Mouse (Mus musculus): Measurements from ENCODE around the gene Rnf4.

The Rnf4 gene

GRCm38 (mm10) chr5:34336097-34336774 is at the start of gene Rnf4:
Rnf4 (plus strand) TSS chr5:34336289.
- DNase-seq = peak; percentile 100

- peak; percentile 92 for DNase-seq
These were observed 49.6 kb upstream of the Rnf4 start for GRCm38 (mm10) chr5:34286516-34286915.

DNA sequence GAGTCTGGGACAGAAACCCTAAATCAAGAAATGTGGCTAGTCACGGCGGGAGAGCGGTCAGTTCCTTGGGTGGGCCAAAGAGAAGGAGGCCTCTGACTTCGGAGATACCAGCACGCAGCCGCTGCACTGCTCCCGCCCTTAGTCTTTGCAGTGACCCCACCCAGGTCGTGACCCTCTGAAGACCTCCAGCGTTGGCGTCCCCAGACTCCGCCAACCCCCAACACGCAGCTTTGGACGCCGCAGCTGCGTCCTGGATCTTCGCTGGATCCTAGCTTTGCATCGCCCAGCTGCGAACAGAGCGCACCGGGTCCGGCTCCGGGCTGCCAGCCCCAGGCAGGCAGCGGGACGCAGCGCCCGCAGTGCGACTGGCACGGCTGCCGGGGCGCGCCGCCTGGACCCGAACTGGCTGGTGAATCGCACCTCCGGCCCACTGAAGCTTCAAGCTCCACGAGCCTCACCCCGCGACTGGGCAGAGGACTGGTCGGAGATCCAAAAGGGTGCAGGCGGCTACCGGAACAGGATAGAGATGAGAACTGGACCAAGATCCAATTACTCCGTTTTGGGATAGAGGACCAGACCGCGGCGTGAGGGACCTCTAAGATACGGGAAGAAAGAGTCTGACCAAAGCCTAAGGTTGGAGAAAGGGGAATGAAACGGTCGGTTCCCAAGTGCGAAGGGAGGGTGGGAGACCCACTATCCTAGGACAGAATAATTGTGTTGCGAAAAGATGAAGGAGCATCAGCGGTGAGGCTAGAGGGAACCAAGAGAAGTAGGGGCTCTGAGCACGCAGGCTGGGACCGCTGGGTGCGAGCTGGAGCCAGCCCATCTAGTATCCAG is 48.9 kb upstream of the Rnf4 start:
- DNase-seq = no peak

DNA sequence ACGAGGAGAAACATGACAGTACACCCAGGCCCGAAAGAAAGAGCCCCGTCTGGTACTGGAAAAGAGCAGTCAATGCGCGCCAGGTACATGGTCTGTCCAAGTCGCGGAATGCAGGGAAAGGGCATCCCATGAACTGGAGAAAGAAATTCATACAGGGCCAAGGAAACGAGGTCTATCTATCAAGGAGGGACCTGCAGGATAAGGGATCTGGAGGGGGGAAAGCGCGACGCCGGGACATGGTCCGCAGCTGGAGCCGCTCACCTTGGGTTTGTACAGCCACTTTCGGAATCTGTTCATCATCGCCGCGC is 48.3 kb upstream of the Rnf4 start:
- no peak for DNase-seq

DNA sequence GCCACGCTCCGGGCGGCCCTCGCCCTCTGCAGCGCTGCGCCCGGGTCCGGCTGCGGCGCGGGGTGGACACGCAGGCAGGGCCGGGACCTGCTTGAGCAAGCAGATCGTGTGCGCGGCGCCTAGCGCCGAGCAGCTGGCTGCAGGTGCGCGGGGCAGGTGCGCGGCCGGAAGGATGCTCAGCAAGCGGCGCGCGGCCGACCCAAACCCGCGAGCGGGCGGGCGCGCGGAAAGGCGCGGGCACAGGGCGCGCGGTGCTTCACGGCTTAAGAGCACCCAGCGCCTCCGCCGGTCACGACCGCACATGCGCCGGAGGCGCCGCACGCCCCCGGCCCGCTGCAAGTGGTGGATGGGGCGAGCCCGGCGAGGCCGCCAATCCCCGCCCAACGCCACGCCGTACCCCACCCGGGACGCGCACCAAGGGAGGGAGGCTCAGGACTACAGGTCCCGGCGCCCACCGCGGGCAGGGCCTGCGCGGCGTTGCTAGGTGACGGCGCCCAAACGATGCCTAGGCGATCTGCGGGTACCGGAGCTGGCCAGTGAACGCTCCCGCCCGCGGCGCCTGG is 47.9 kb upstream of the Rnf4 start, which contains the start of the genes Zfyve28 and Cfap99:
Gene Zfyve28, minus strand, starts transcription at position 296 of the 563 bp plus-strand sequence.
Gene Cfap99, plus strand, starts transcription at position 447 of the 563 bp plus-strand sequence.
- DNase-seq = peak; percentile 98

DNA sequence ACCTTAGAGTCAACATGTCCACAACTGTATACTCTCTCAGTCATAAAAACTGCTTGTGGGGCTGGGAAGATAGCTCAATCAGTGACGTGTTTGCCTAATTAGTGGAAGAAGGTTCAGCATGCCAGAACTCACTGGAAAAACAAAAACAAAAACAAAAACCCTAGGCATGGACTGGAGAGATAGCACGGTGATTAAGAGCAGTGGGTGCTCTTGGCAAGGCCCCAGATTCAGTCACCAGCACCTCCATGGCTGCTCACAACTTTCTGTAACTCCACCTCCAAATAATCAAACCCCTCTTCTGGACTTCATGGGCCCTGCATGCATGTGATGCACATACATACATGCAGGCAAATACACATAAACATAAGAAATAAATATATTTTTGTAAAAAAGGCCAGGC is 46.8 kb upstream of the Rnf4 start:
- DNase-seq = no peak

DNA sequence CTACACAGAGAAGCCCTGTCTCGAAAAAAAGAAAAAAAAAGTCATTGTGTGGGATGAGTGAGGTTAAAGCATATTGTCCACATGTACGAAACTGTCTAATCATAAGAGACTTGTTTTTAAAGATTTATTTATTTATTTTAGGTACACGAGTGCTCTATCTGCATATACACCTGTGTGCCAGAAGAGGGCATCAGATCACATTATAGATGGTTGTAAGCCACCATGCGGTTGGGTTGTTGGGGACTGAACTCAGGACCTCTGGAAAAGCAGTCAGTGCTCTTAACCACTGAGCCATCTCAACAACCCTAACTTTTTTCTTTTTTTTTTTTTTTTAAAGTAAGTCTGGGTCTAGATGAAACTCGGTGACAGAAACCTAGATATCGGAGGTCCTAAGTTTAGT is 42.7 kb upstream of the Rnf4 start:
- no peak for DNase-seq

GRCm38 (mm10) chr5:34294696-34295095 is 41.4 kb upstream of the Rnf4 start:
- DNase-seq = peak; percentile 96

DNA sequence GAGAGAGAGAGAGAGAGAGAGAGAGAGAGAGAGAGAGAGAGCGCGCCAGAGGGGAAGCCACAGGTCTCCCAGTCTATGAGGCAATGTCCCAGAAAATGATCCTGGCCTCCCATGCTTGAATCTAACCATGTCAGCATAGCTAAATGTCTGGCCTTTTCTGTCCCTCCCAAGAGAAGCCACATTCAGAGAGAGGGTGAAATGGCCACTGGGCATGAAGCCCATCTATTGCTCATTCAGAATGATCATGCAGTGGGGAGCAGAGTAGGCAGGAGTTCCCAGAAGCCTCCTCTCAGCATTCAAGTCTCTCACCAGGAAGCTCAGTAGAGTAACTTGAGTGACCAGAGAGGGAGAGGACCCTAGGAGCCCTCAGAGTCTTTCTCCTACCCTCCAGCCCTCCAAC is 40.9 kb upstream of the Rnf4 start:
- DNase-seq = no peak

DNA sequence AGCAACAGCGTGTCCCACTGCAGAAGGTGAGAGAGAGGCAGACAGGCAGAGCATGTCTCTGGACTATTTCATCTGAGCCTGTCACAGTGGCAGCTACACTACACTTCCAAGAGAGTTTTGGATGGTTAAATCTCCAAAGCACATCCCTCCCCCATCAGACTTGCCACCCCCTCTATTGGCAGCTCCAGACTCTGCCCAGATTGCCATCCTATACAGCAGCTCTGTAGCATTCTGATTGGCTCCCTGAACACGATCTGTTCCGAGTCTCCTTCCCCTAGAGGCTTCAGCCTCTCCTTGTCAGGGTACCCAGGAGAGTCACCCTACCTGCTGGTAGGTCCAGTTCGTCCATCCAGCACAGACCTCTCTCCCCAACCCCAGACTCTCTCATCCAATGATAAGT is 38.0 kb upstream of the Rnf4 start:
- DNase-seq = no peak

DNA sequence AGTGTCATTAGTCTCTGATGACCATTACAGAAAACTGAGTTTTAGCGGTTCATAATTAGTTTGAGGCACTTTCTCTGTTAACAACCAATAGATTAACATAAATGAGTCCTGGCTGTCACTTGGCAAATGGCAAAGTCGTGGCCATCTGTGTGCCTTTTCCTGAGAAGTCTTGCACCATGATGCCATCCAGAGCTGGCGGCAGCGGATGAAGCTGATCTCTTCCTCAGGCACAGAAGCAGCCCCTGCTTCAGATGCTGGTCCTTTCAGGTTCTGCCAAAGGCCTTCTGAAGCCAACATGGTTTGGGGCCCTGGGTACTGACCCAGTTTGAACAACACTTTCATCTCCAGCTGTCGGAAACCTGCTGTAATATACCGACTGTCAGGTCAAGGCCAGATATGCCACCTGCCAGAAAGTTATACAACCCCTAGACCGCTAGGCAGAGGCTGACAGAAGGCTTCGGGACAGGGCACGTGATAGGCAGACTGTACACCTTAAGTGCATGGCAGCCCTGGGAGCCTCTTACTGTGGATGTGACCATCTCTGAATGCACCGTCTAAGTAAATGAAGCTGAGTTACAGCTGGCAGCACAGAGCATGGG is 37.1 kb upstream of the Rnf4 start:
- DNase-seq = no peak

DNA sequence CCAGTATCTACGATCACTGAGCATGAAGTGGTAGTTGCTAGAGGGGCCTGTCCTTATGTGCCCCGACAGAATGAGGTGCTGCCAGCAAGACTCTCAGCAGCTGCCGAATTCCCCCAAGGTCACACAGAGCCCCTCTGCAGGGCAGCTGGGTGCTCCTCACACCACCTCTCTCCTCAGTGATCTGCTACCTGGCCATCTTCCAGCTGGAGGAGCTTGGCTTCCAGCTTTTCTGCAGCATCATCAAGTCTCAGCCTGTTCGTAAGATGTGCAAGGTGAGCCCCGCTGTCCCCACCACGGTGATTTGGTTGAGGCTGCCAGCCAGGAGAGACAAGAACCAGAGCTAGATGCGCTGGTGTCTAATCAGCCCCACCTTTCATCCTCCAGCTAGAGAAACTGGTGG is 33.7 kb upstream of the Rnf4 start:
- no peak for DNase-seq

DNA sequence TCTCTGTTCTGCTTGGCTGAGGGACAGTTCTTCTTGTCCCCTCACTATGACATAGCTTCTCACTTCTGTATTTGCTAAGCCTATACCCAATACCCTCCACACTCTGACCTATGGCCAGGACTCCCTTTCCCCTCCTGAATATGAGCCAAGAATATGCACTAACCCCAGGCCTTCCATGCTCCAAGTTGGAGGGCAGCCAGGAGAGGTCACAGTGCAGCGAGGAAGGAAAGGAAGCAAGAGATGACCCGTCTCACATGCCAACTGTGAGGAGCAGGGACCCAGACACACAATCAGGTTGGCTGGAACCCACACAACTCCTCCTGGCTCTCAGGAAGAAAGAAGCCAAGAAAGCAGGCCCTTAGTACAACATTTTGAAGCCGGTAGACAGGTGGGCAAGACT is 27.1 kb upstream of the Rnf4 start:
- no peak for DNase-seq

DNA sequence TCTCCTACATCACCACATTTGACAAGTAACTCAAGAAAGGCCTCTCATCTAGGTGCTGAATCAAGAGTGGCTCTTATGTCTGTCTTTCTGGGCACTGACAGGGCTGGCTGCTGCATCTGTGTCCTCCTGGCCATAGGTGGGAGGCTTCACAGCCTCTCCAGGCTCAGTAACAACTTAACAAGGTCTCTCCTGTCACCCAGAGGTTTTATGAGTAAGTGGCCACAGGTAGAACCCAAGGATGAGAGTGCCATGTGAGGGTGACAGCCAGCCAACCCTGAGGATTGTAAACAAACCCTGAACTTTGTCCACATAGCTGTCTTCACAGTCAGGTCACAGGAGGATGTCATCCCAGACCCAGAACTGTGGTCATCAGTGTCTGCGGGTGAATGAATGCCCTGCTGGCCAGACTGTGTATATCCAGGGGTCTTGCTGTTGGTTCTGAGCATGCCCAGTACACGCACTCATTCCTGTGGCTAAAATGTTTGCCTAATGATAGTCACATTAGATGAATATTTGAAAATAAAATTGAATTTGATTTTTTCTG is 16.5 kb upstream of the Rnf4 start:
- DNase-seq = peak; percentile 73

DNA sequence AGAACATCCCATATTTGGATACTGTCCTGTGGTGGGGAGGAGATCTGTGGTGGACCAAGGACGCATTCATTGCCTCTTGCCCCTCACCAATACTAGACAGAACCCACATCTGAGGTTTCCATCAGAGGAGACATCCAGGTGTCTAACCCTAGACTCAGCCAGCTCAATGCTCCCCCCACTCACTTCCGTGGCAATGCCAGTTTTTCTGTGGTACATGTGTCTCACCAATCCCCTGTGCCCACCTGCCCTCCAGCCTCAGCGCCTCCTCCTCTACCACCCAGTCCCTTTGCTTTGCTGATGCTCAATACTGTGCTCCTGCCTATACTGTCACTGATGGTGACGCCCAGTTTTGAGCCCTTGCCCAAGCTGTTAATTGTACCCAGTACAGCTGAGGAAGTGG is 14.9 kb upstream of the Rnf4 start:
- peak; percentile 80 for DNase-seq

DNA sequence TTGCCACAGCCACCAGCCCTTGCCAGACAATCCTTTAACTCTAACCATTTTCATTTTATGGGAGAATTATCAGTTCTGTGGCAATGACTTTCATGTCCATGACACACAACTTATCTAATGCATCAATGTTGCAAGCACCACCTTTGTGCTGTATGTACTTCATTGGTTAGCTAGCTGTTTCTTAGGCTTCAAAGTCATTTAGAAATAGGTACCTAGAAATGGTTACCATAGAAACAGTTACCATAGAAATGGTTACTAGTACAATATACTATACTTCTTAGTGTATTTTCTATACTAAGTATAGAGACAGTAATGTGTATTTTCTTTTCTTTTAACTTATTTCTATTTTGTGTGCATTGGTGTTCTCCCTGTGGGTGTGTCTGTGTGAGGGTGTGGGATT is 10.8 kb upstream of the Rnf4 start:
- no peak for DNase-seq

DNA sequence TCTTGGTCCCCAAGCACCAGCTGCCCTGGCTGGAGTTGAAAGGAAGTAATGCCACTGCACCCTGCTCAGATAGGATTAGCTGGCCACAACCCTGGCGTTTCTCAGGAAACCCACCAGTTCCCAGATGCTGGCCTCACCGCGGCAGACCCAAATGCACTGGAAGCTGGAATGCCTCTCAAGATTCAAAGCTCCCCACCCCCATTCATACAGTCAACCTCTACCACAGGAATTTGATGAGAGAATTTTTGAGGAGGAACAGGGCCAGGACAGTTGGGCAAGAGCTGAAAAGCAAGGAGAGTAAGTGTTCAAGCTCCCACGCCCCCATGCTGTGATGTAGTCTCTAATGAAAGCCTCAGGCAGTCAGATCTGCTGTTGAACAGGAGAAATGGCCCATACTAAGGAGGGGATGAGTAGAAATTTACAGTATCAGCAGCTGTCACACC is 9.8 kb upstream of the Rnf4 start:
- peak; percentile 83 for DNase-seq

- DNase-seq = peak; percentile 89
These were observed 9.1 kb upstream of the Rnf4 start for GRCm38 (mm10) chr5:34326875-34327576.

- peak; percentile 55 for DNase-seq
These were observed 6.0 kb upstream of the Rnf4 start for GRCm38 (mm10) chr5:34330136-34330535.

- peak; percentile 83 for DNase-seq
These were observed 2.0 kb upstream of the Rnf4 start for GRCm38 (mm10) chr5:34334081-34334480.

GRCm38 (mm10) chr5:34335539-34336096 is 471 bp upstream of the Rnf4 start:
- DNase-seq = no peak

- DNase-seq = peak; percentile 93
These were observed 824 bp downstream of the Rnf4 start for GRCm38 (mm10) chr5:34336775-34337450.

Measured in heart, adult 11 months (tissue).